Mouse (Mus musculus) erythroblast, adult 5-6 weeks (primary cell): ENCODE measurements around the gene Zfp239. TPM values are rescaled to one million over a fixed set of nuclear protein-coding genes. Genes with fewer than 3 reads are reported as not detected.

Experiments
- ATAC-seq: replicated peaks from 2 replicates; pipeline ENCODE4 v1.8.0; 2016; ENCODE audit warnings: moderate number of reproducible peaks, mild to moderate bottlenecking, moderate TSS enrichment, inconsistent platforms; ENCODE audit not compliant: poor library complexity, low FRiP score, severe bottlenecking
- total RNA-seq, 2 experiments: library from RNA; stranded (forward) in 1 of 2; stranded (reverse) in 1 of 2; fragments of 150-400 nt in 1 of 2; fragments of 200-764, 138-1000 nt in 1 of 2; gene quantifications; 2 replicates each; pipeline versions ENCODE4 v1.2.3 to v1.2.4; 2015 to 2017; ENCODE audit warnings: low replicate concordance in 2 of 2

Zfp239 gene
- total RNA-seq, 2 experiments from 2014 or later = 0.77 TPM; not detected in 1

DNA sequence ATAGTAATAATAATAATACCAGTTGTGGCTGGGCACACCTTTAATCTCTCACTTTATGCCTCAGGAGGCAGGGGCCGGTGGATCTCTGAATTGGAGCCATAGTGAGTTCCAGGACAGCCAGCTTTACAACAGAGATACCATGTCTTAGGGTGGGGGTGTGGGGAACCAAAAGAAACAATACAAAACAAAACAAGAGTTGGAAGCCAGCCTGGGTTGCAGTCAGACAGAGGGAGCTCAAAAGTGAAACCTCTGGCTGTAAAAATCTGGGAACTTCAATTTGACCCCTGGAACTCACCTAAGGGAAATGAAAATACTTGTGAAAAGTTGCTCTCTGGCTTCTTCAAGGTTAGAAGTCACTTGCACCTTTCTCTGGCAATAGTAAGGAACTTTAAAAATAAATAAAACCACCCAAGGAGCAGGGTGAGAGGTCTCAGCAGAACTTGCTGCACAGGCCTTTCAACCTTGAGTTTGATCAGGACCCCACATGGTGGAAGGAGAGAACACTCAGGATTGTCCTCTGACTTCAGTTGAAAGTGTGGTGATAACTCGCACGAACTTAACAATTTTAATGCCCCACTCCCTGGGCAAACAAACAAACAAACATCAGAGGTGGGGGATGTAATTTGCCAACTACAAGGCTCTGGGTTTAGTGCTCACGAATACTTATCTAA, 43.5 kb downstream of the Zfp239 start:
- no peak for ATAC-seq

GRCm38 (mm10) chr6:117906015-117906531, 44.2 kb downstream of the Zfp239 start:
- ATAC-seq = no peak

DNA sequence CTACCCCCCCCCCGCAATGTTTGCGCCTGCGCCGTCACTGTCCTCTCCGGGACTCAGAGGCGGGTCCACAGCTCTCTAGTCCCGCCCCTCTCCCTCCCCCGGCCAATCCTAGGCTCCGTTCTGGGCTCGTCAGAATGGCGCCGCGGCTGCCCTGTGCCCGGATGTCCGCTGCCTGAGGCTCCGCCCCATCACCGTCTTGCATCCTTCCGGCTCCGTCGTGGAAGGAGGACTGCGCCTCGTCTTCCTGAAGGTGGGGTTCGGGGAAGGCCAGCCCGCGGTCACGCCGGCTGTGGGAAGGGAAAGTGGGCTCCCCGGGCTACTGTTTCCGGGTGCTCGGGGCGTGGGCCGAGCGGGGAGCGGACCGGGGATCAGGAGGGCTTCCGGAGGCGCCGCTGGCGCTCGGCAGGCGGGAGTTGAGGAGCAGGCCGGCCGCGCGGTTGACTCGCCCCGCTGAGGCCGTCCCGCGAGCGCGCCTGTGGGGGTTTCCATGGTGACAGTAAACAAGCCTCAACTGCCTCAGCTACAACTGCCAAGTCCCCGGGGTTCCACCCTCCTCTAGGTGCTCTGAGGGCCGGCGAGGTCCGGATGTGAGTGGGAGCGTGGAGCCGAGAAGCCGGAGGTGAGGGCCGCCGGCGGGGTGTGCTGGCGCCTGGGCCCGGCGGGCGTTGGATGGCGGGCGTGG, 44.8 kb downstream of the Zfp239 start:
- ATAC-seq = peak; percentile 88

- peak; percentile 77 for ATAC-seq
These were observed 45.5 kb downstream of the Zfp239 start for GRCm38 (mm10) chr6:117907301-117907978.

- peak; percentile 23 for ATAC-seq
These were observed 46.1 kb downstream of the Zfp239 start for GRCm38 (mm10) chr6:117907979-117908355.

DNA sequence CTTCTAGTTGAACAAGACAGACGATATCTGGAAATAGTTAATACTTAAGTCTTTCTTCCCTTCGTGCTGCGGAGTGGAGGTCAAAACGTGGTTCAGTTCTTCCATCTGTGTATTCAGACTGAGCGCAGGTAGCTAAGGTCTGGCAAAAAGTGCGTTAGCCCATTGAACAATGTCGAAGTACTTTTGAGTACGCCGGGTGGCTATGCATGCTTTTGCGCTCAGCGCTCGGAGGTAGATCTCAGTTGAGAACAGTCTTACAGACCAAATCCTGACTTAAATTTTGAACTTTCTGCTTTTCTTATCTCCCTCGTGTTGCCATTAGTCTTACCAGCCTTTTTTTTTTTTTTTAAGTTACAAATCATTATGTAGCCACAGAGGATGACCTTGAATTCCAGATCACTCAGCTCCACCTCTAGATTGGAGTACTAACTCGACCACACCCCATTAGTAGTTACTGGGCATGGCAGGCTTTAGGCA, 46.6 kb downstream of the Zfp239 start:
- peak; percentile 52 for ATAC-seq

- ATAC-seq = no peak
These were observed 48.3 kb downstream of the Zfp239 start for GRCm38 (mm10) chr6:117910120-117910661.

DNA sequence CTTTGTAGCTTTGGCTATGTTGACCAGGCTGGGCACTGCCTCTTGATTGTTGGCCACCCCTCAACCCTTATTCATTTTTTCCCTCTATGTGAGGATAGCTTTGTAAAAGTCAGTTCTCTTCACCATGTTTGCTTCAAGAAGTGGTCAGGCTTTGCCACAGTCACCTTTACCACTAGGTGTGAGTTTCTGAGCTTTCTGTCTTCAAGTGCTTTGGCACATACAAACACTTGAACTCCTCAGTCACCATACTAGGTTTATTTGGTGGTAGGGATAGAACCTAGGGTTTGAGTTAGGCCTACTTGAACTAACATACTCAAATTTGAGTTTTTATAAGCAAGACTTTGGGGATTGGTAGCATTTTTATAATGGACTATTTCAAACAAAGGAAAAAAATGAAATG, 52.6 kb downstream of the Zfp239 start:
- ATAC-seq = no peak

DNA sequence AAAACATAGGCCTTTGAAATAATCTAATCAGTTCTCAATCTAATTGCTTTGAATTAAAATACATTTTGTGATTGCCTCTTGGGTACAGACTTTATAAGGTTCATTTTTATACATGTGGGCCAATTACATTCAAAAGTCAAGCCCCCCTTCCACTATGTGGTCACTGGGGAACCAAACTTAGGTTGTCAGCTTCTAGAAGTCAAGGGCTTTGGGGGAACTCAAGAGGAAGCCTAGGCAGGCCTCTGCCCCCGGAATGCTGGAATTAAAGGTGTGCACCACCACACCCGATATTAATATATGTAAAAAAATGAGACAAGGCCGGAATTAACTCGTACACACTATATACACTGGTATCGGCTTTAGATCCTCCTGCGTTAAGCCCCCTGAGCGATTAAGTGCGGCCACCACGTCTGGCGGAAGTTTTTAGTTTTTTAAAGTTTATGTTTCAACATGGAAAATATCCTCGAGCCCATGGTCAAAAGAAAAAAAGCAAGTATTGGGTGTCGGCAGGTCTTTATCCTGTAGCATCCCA, 54.4 kb downstream of the Zfp239 start:
- no peak for ATAC-seq

GRCm38 (mm10) chr6:117916737-117917426, 55.0 kb downstream of the Zfp239 start:
- ATAC-seq = peak; percentile 91

GRCm38 (mm10) chr6:117917576-117917975, 55.7 kb downstream of the Zfp239 start:
- peak; percentile 38; the same call in 1 of the 2 replicates for ATAC-seq

DNA sequence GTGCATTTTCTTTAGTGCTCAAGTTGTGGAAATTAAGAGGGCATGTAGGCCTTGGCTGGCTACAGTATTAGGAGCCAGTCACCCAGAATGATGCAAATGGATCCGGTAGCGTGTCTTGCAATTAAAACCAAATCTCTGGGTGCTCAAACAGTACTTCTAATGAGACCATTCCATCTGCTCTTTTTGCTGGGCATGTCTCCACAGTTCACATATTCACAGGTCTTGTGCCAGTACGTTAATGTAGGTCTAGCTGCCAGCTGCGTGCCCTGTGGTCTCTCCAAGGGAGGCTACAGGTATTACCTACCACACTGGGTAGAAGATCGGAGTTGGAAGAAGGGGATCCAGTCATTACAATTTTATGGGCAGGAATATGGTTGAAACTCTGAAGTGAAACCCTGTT, 56.1 kb downstream of the Zfp239 start:
- ATAC-seq = no peak

- ATAC-seq = peak; percentile 74
These were observed 59.0 kb downstream of the Zfp239 start for GRCm38 (mm10) chr6:117920659-117921640.

DNA sequence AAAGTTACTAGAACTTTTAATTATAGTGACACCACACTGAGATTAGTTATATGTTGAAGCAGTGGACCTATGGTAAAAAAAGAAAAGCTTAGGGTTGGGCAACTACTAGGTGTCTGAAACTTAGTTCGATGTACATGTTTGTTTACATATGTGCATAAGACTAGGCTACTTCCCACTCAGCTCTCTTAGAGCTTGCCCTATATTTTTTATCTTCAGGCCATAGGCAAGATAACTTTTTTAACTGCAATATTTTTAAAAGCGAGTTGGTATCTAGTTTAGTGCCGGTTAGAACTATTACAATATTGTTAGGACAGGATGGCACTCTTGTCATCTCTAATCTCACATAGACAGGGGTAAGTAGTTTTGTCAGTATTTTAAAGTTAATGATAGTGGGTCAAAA, 60.1 kb downstream of the Zfp239 start:
- ATAC-seq = no peak
